Mouse (Mus musculus) neural tube, embryonic 11.5 days (tissue): ENCODE results near the gene Olfr455. TPM values are rescaled to one million over a fixed set of nuclear protein-coding genes. Genes with fewer than 3 reads are reported as not detected.

Source experiments
- ATAC-seq: fragments of 200-750 bp; cut with Nextera tagmentation; 2 replicates; pipeline ENCODE4 v1.8.0; 2017; ENCODE audit warnings: moderate number of reproducible peaks, mild to moderate bottlenecking, moderate TSS enrichment, moderate library complexity; ENCODE audit not compliant: insufficient read depth, low FRiP score, low TSS enrichment
- DNase-seq: peaks from one replicate; pipeline ENCODE4 v3.0.0-alpha.2; 2015; ENCODE audit warnings: low spot score
- H3K27ac ChIP-seq: fragments of 300-500 bp; sonication (generic); 2 replicates; pipeline ENCODE4 v1.5.1; 2014; ENCODE audit warnings: low read depth, mild to moderate bottlenecking, low read length
- H3K27me3 ChIP-seq: fragments of 300-500 bp; sonication (generic); 2 replicates; pipeline ENCODE4 v1.6.1; 2014; ENCODE audit warnings: mild to moderate bottlenecking, low read length, mixed read lengths; ENCODE audit not compliant: control insufficient read depth, insufficient read depth
- H3K36me3 ChIP-seq: fragments of 300-500 bp; sonication (generic); 2 replicates; pipeline ENCODE4 v1.6.1; 2014; ENCODE audit warnings: mild to moderate bottlenecking, low read length, moderate library complexity, mixed read lengths; ENCODE audit not compliant: control insufficient read depth, insufficient read depth
- H3K4me1 ChIP-seq: fragments of 300-500 bp; sonication (generic); 2 replicates; pipeline ENCODE4 v1.6.1; 2014; ENCODE audit warnings: low read length, mixed read lengths; ENCODE audit not compliant: control insufficient read depth, insufficient read depth
- H3K4me2 ChIP-seq: fragments of 300-500 bp; sonication (generic); 2 replicates; pipeline ENCODE4 v1.6.1; 2014; ENCODE audit warnings: low read depth, mild to moderate bottlenecking, moderate library complexity
- H3K4me3 ChIP-seq: fragments of 300-500 bp; sonication (generic); 2 replicates; pipeline ENCODE4 v1.5.1; 2014; ENCODE audit warnings: low read depth, low read length
- H3K9ac ChIP-seq: fragments of 300-500 bp; sonication (generic); 2 replicates; pipeline ENCODE4 v1.6.1; 2014; ENCODE audit warnings: mild to moderate bottlenecking, low read length
- H3K9me3 ChIP-seq: fragments of 300-500 bp; sonication (generic); 2 replicates; pipeline ENCODE4 v1.6.1; 2016; ENCODE audit warnings: low read length; ENCODE audit not compliant: control insufficient read depth
- WGBS: fragments of 180-500 bp; shearing (Covaris S2); extraction: QIAGEN DNeasy Blood & Tissue Kit; methylation state at CpG from one replicate; pipeline ENCODE4 v1.1.7; 2014; 5-methylcytosine and 5-hydroxymethylcytosine counted together
- polyA plus RNA-seq: library from polyadenylated mRNA; unstranded; fragments of >200 nt; fragmentation: Nextera tagmentation; extraction: Ambion mirVana; gene quantifications from 2 replicates; pipeline ENCODE4 v1.2.1, GENCODE M21; 2014

The Olfr455 gene
- polyA plus RNA-seq, 1 experiment from 2014 or later: not detected

GRCm38 (mm10) chr6:42539711-42540110 lies 7.7 kb downstream of the Olfr455 start:
- Histone ChIP-seq H3K27me3 (no peaks in the 10 kb centered on the region), H3K4me1 (no peaks in the 10 kb centered on the region), H3K9ac (no peak overlapping the region), H3K9me3 (no peaks in the 10 kb centered on the region), H3K4me2 (no peak overlapping the region), H3K36me3 (no peaks in the 10 kb centered on the region), H3K4me3 (no peak overlapping the region), H3K27ac (no peak overlapping the region)
- no peak for ATAC-seq
- 79% methylated on average over 1 of the region's 1 CpGs for WGBS
- DNase-seq: no peak

- Histone ChIP-seq H3K27ac (no peak overlapping the region), H3K4me3 (no peak overlapping the region), H3K36me3 (no peaks in the 10 kb centered on the region), H3K4me1 (no peaks in the 10 kb centered on the region), H3K9ac (no peak overlapping the region), H3K27me3 (no peaks in the 10 kb centered on the region), H3K4me2 (no peak overlapping the region), H3K9me3 (no peaks in the 10 kb centered on the region)
- 82% methylated on average over 1 of the region's 1 CpGs for WGBS
- ATAC-seq: no peak
- DNase-seq: no peak
These were observed 33.9 kb downstream of the Olfr455 start for GRCm38 (mm10) chr6:42513461-42513860.

- Histone ChIP-seq H3K27ac (no peak overlapping the region), H3K4me1 (no peaks in the 10 kb centered on the region), H3K4me3 (no peak overlapping the region), H3K4me2 (no peak overlapping the region), H3K9ac (no peak overlapping the region), H3K9me3 (no peaks in the 10 kb centered on the region), H3K36me3 (no peaks in the 10 kb centered on the region), H3K27me3 (no peaks in the 10 kb centered on the region)
- DNase-seq (no peak), ATAC-seq (no peak)
These were observed 38.1 kb downstream of the Olfr455 start for GRCm38 (mm10) chr6:42509311-42509710.

GRCm38 (mm10) chr6:42503478-42503877 lies 43.9 kb downstream of the Olfr455 start:
- H3K27me3 ChIP-seq: no peaks in the 10 kb centered on the region
- 91% methylated on average over 2 of the region's 2 CpGs for WGBS
- DNase-seq (no peak), ATAC-seq (no peak)
- H3K9ac ChIP-seq: no peak overlapping the region
- no peaks in the 10 kb centered on the region for H3K36me3 ChIP-seq
- no peaks in the 10 kb centered on the region for H3K9me3 ChIP-seq
- H3K4me1 ChIP-seq: no peaks in the 10 kb centered on the region
- no peak overlapping the region for H3K4me3 ChIP-seq
- no peak overlapping the region for H3K4me2 ChIP-seq
- no peak overlapping the region for H3K27ac ChIP-seq

- H3K4me1 ChIP-seq: no peaks in the 10 kb centered on the region
These were observed 57.7 kb downstream of the Olfr455 start for GRCm38 (mm10) chr6:42489731-42490130.

GRCm38 (mm10) chr6:42487114-42487513 lies 60.3 kb downstream of the Olfr455 start, which contains the start of gene Olfr456:
Gene Olfr456 (minus strand): TSS chr6:42487214.
- no peak for DNase-seq
- Histone ChIP-seq H3K4me1 (no peaks in the 10 kb centered on the region), H3K27ac (no peak within 1 kb of the TSS), H3K36me3 (no peaks in the 10 kb centered on the region), H3K4me2 (no peak within 1 kb of the TSS), H3K4me3 (no peak within 1 kb of the TSS), H3K27me3 (no peaks in the 10 kb centered on the region), H3K9me3 (no peaks in the 10 kb centered on the region), H3K9ac (no peak within 1 kb of the TSS)
- no peak for ATAC-seq
- 86% methylated on average over 1 of the region's 1 CpGs for WGBS

More at GRCm38 (mm10) chr6:42489731-42490130, 57.7 kb downstream of the Olfr455 start:
- H3K36me3 ChIP-seq: no peaks in the 10 kb centered on the region
- H3K4me3 ChIP-seq: no peak overlapping the region
- no peaks in the 10 kb centered on the region for H3K9me3 ChIP-seq
- WGBS: 84% methylated on average over 1 of the region's 1 CpGs
- H3K9ac ChIP-seq: no peak overlapping the region
- no peak for ATAC-seq
- no peak for DNase-seq
- no peak overlapping the region for H3K4me2 ChIP-seq
- H3K27ac ChIP-seq: no peak overlapping the region
- no peaks in the 10 kb centered on the region for H3K27me3 ChIP-seq

Other genes with a start within 250 kb of the Olfr455 start
- 2.7 and 3.4 TPM in 2 replicates for gene Fam131b, start 222.9 kb downstream of the Olfr455 start, polyA plus RNA-seq
- gene Zyx, start 198.0 kb downstream of the Olfr455 start, polyA plus RNA-seq: 86.3 and 87.0 TPM in 2 replicates
- 0.82 and 1.1 TPM in 2 replicates for gene Epha1, start 174.3 kb downstream of the Olfr455 start, polyA plus RNA-seq
- not detected in 2 replicates for gene Tas2r143, start 147.3 kb downstream of the Olfr455 start, polyA plus RNA-seq
- not detected in 2 replicates for gene Tas2r135, start 142.2 kb downstream of the Olfr455 start, polyA plus RNA-seq
- gene Tas2r126, start 113.1 kb downstream of the Olfr455 start, polyA plus RNA-seq: not detected in 2 replicates
- not detected in 2 replicates for gene Olfr458, start 82.4 kb downstream of the Olfr455 start, polyA plus RNA-seq
- not detected in 2 replicates for gene Olfr457, start 71.3 kb downstream of the Olfr455 start, polyA plus RNA-seq
- not detected in 2 replicates for gene Olfr456, start 60.4 kb downstream of the Olfr455 start, polyA plus RNA-seq
- not detected in 2 replicates for gene Tcaf3, start 50.1 kb upstream of the Olfr455 start, polyA plus RNA-seq
- 1.6 and 1.8 TPM in 2 replicates for gene Tcaf2, start 97.7 kb upstream of the Olfr455 start, polyA plus RNA-seq
- gene Tcaf1, start 162.5 kb upstream of the Olfr455 start, polyA plus RNA-seq: 149 and 168 TPM in 2 replicates
- not detected in 2 replicates for gene Olfr453, start 191.8 kb upstream of the Olfr455 start, polyA plus RNA-seq
- gene Olfr38, start 208.8 kb upstream of the Olfr455 start, polyA plus RNA-seq: not detected in 2 replicates
- not detected in 2 replicates for gene Olfr452, start 237.5 kb upstream of the Olfr455 start, polyA plus RNA-seq